Mouse (Mus musculus): ENCODE measurements around the gene Rundc3a. TPM values are rescaled to one million over a fixed set of nuclear protein-coding genes. Genes with fewer than 3 reads are reported as not detected.
A peak's percentile ranks its signal among the peaks of the same experiment; 100 is the strongest.

Rundc3a gene
- polyA plus RNA-seq, 1 experiment, result 3.4 TPM

- no peak overlapping the region for H3K27ac ChIP-seq (ENCODE audit: insufficient read depth, low read depth, low read length)
- DNase-seq, result no peak
- H3K4me1 ChIP-seq (ENCODE audit: control insufficient read depth, insufficient read depth, low read length), result no peaks in the 10 kb centered on the region
- no peaks in the 10 kb centered on the region for H3K36me3 ChIP-seq (ENCODE audit: control insufficient read depth, insufficient read depth, low read length)
- no peak for TF ChIP-seq CTCF (conservative IDR thresholded peaks at IDR 0.05; ENCODE audit: insufficient read depth, insufficient read length, low read depth, low read length)
- TF ChIP-seq POLR2A (IDR thresholded peaks at IDR 0.05; ENCODE audit: low read depth, low read length), result no peak
- H3K4me3 ChIP-seq (ENCODE audit: insufficient read depth, low read depth, low read length), result no peak overlapping the region
- 81% methylated on average over 3 of the region's 3 CpGs for WGBS
- no peaks in the 10 kb centered on the region for H3K27me3 ChIP-seq (replicated peaks; ENCODE audit: control insufficient read depth, insufficient read depth, low read length)
Observed at GRCm38 (mm10) chr11:102441434-102441833, 48.2 kb downstream of the Rundc3a start.

- H3K27me3 ChIP-seq (replicated peaks; ENCODE audit: control insufficient read depth, insufficient read depth, low read length), result no peaks in the 10 kb centered on the region; the same call in none of the 2 replicates
- 82% methylated on average over 6 of the region's 6 CpGs for WGBS
- no peak overlapping the region for H3K4me3 ChIP-seq (ENCODE audit: insufficient read depth, low read depth, low read length)
- no peaks in the 10 kb centered on the region for H3K4me1 ChIP-seq (ENCODE audit: control insufficient read depth, insufficient read depth, low read length)
- no peak overlapping the region for H3K27ac ChIP-seq (ENCODE audit: insufficient read depth, low read depth, low read length)
- H3K36me3 ChIP-seq (ENCODE audit: control insufficient read depth, insufficient read depth, low read length), result no peaks in the 10 kb centered on the region
- no peak for DNase-seq
- TF ChIP-seq CTCF (conservative IDR thresholded peaks at IDR 0.05; ENCODE audit: insufficient read depth, insufficient read length, low read depth, low read length) (no peak), POLR2A (IDR thresholded peaks at IDR 0.05; ENCODE audit: low read depth, low read length) (no peak)
Observed at GRCm38 (mm10) chr11:102442089-102442488, 48.9 kb downstream of the Rundc3a start.

GRCm38 (mm10) chr11:102443740-102444139 is 50.5 kb downstream of the Rundc3a start:
- TF ChIP-seq CTCF (conservative IDR thresholded peaks at IDR 0.05; ENCODE audit: insufficient read depth, insufficient read length, low read depth, low read length) (no peak), POLR2A (IDR thresholded peaks at IDR 0.05; ENCODE audit: low read depth, low read length) (no peak)
- H3K27me3 ChIP-seq (replicated peaks; ENCODE audit: control insufficient read depth, insufficient read depth, low read length), result peaks cover 2% of the 10 kb centered on the region
- H3K4me3 ChIP-seq (ENCODE audit: insufficient read depth, low read depth, low read length), result no peak overlapping the region
- no peaks in the 10 kb centered on the region for H3K4me1 ChIP-seq (ENCODE audit: control insufficient read depth, insufficient read depth, low read length)
- WGBS, result 72% methylated on average over 12 of the region's 12 CpGs
- no peak overlapping the region for H3K27ac ChIP-seq (ENCODE audit: insufficient read depth, low read depth, low read length)
- H3K36me3 ChIP-seq (ENCODE audit: control insufficient read depth, insufficient read depth, low read length), result no peaks in the 10 kb centered on the region
- no peak for DNase-seq

GRCm38 (mm10) chr11:102444321-102444720 is 51.1 kb downstream of the Rundc3a start:
- 79% methylated on average over 3 of the region's 3 CpGs for WGBS
- no peaks in the 10 kb centered on the region for H3K4me1 ChIP-seq (ENCODE audit: control insufficient read depth, insufficient read depth, low read length)
- TF ChIP-seq CTCF (conservative IDR thresholded peaks at IDR 0.05; ENCODE audit: insufficient read depth, insufficient read length, low read depth, low read length), result no peak
- TF ChIP-seq POLR2A (IDR thresholded peaks at IDR 0.05; ENCODE audit: low read depth, low read length), result no peak
- no peak overlapping the region for H3K4me3 ChIP-seq (ENCODE audit: insufficient read depth, low read depth, low read length)
- H3K27me3 ChIP-seq (replicated peaks; ENCODE audit: control insufficient read depth, insufficient read depth, low read length), result peaks cover 2% of the 10 kb centered on the region
- no peaks in the 10 kb centered on the region for H3K36me3 ChIP-seq (ENCODE audit: control insufficient read depth, insufficient read depth, low read length)
- H3K27ac ChIP-seq (ENCODE audit: insufficient read depth, low read depth, low read length), result no peak overlapping the region
- DNase-seq, result no peak

GRCm38 (mm10) chr11:102444781-102445180 is 51.6 kb downstream of the Rundc3a start:
- no peak overlapping the region for H3K27ac ChIP-seq (ENCODE audit: insufficient read depth, low read depth, low read length)
- H3K27me3 ChIP-seq (replicated peaks; ENCODE audit: control insufficient read depth, insufficient read depth, low read length), result peaks cover 2% of the 10 kb centered on the region
- no peak for TF ChIP-seq CTCF (conservative IDR thresholded peaks at IDR 0.05; ENCODE audit: insufficient read depth, insufficient read length, low read depth, low read length)
- TF ChIP-seq POLR2A (IDR thresholded peaks at IDR 0.05; ENCODE audit: low read depth, low read length), result no peak
- DNase-seq, result no peak
- H3K36me3 ChIP-seq (ENCODE audit: control insufficient read depth, insufficient read depth, low read length), result no peaks in the 10 kb centered on the region
- no peak overlapping the region for H3K4me3 ChIP-seq (ENCODE audit: insufficient read depth, low read depth, low read length)
- 27% methylated on average over 6 of the region's 6 CpGs for WGBS
- no peaks in the 10 kb centered on the region for H3K4me1 ChIP-seq (ENCODE audit: control insufficient read depth, insufficient read depth, low read length)

- no peaks in the 10 kb centered on the region for H3K4me1 ChIP-seq (ENCODE audit: control insufficient read depth, insufficient read depth, low read length)
- peaks cover 2% of the 10 kb centered on the region for H3K27me3 ChIP-seq (replicated peaks; ENCODE audit: control insufficient read depth, insufficient read depth, low read length)
- 32% methylated on average over 10 of the region's 10 CpGs for WGBS
- H3K36me3 ChIP-seq (ENCODE audit: control insufficient read depth, insufficient read depth, low read length), result no peaks in the 10 kb centered on the region
- TF ChIP-seq CTCF (conservative IDR thresholded peaks at IDR 0.05; ENCODE audit: insufficient read depth, insufficient read length, low read depth, low read length) (no peak), POLR2A (IDR thresholded peaks at IDR 0.05; ENCODE audit: low read depth, low read length) (no peak)
- no peak overlapping the region for H3K4me3 ChIP-seq (ENCODE audit: insufficient read depth, low read depth, low read length)
- no peak overlapping the region for H3K27ac ChIP-seq (ENCODE audit: insufficient read depth, low read depth, low read length)
- DNase-seq, result no peak
Observed at GRCm38 (mm10) chr11:102445264-102445890, 52.2 kb downstream of the Rundc3a start.

GRCm38 (mm10) chr11:102445891-102446361 is 52.7 kb downstream of the Rundc3a start:
- 19% methylated on average over 7 of the region's 7 CpGs for WGBS
- Histone ChIP-seq H3K36me3 (ENCODE audit: control insufficient read depth, insufficient read depth, low read length) (no peaks in the 10 kb centered on the region), H3K27me3 (replicated peaks; ENCODE audit: control insufficient read depth, insufficient read depth, low read length) (peaks cover 2% of the 10 kb centered on the region), H3K4me1 (ENCODE audit: control insufficient read depth, insufficient read depth, low read length) (no peaks in the 10 kb centered on the region), H3K27ac (ENCODE audit: insufficient read depth, low read depth, low read length) (peak overlapping the region; percentile 18; the same call in 1 of the 2 replicates), H3K4me3 (ENCODE audit: insufficient read depth, low read depth, low read length) (peak overlapping the region; percentile 74; the same call in 1 of the 2 replicates)
- DNase-seq, result peak; percentile 46
- no peak for TF ChIP-seq POLR2A (IDR thresholded peaks at IDR 0.05; ENCODE audit: low read depth, low read length)
- TF ChIP-seq CTCF (conservative IDR thresholded peaks at IDR 0.05; ENCODE audit: insufficient read depth, insufficient read length, low read depth, low read length), result no peak
